Mouse (Mus musculus) cerebellum, adult 2 months (tissue): ENCODE measurements around the gene Tanc1.

Experiments used
- CTCF ChIP-seq: fragments of 200-500 bp; IDR thresholded peaks from 2 replicates; pipeline ENCODE4 v1.5.1; 2011; ENCODE audit warnings: low read depth, mild to moderate bottlenecking, control low read depth, low read length, moderate library complexity, borderline replicate concordance; ENCODE audit not compliant: insufficient read depth
- POLR2A ChIP-seq: fragments of 200-500 bp; IDR thresholded peaks from 2 replicates; pipeline ENCODE4 v1.6.1; 2011; ENCODE audit warnings: low read length, control low read depth, borderline replicate concordance; ENCODE audit not compliant: insufficient read depth

DNA sequence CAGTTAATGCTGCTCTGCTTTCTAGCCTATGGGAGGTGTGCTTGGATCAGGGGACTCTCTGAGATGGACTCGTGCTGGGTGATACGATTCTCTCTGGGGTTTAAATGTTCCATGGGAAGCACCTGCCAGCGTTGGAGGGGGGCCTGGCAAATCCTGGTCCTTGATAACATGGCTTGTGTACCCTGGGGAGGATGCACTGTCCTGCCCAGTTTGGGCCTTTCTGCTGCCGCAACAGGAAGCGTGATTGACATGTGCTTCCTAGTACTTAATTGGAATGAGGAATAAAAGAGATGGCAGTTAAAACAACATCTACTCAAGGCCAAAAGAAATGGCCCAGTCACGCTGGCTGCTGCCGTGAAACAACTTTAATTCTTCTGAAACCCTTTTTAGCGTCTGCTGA, 109.3 kb downstream of the Tanc1 start:
- TF ChIP-seq POLR2A: no peak
- no peak for TF ChIP-seq CTCF
